Mouse (Mus musculus) forebrain, embryonic 16.5 days (tissue): ENCODE data around the gene Caln1. TPM values are rescaled to one million over a fixed set of nuclear protein-coding genes. Genes with fewer than 3 reads are reported as not detected.

Experiments used
- polyA plus RNA-seq: library from polyadenylated mRNA; unstranded; fragments of >200 nt; fragmentation: Nextera tagmentation; extraction: Ambion mirVana; gene quantifications from 2 replicates; pipeline ENCODE4 v1.2.1, GENCODE M21; 2015

Caln1 gene
- polyA plus RNA-seq, 1 experiment from 2014 or later, result 24.4 TPM

Other genes with a start within 250 kb of the Caln1 start
- gene Kctd7, start 224.6 kb upstream of the Caln1 start, polyA plus RNA-seq, result 14.3 and 14.9 TPM in 2 replicates
- gene Rabgef1, start 197.7 kb upstream of the Caln1 start, polyA plus RNA-seq, result 44.7 and 47.0 TPM in 2 replicates
- 22.3 and 23.0 TPM in 2 replicates for gene Tmem248, start 152.4 kb upstream of the Caln1 start, polyA plus RNA-seq
- gene Sbds, start 113.9 kb upstream of the Caln1 start, polyA plus RNA-seq, result 60.3 TPM in 2 replicates
- 25.4 and 29.6 TPM in 2 replicates for gene Tyw1, start 113.8 kb upstream of the Caln1 start, polyA plus RNA-seq
- gene A330070K13Rik, start 15.2 kb downstream of the Caln1 start, polyA plus RNA-seq, result not detected in 2 replicates